Mouse (Mus musculus): Measurements from ENCODE around the gene Zbtb8a.
"Not testable (repeated sequence)": the region's sequence is repeated elsewhere in the genome, so short reads cannot be mapped to it uniquely, and the experiment has no call there.

Zbtb8a gene

GRCm38 (mm10) chr4:129375821-129376220 lies 2.1 kb downstream of the Zbtb8a start:
- DNase-seq = no peak

- DNase-seq = no peak
Measured at GRCm38 (mm10) chr4:129375000-129375399, 2.9 kb downstream of the Zbtb8a start.

GRCm38 (mm10) chr4:129374219-129374755 lies 3.6 kb downstream of the Zbtb8a start:
- DNase-seq = no peak

GRCm38 (mm10) chr4:129373202-129373976 lies 4.5 kb downstream of the Zbtb8a start:
- no peak for DNase-seq

GRCm38 (mm10) chr4:129371391-129371790 lies 6.5 kb downstream of the Zbtb8a start:
- no peak for DNase-seq

GRCm38 (mm10) chr4:129365224-129365623 lies 12.7 kb downstream of the Zbtb8a start:
- DNase-seq = no peak

- DNase-seq = no peak
Measured at GRCm38 (mm10) chr4:129364379-129364778, 13.5 kb downstream of the Zbtb8a start.

GRCm38 (mm10) chr4:129363463-129363862 lies 14.5 kb downstream of the Zbtb8a start:
- DNase-seq = no peak

- DNase-seq = no peak
Measured at GRCm38 (mm10) chr4:129362771-129363170, 15.1 kb downstream of the Zbtb8a start.

- DNase-seq = not testable (repeated sequence)
Measured at GRCm38 (mm10) chr4:129362238-129362637, 15.7 kb downstream of the Zbtb8a start.

GRCm38 (mm10) chr4:129357613-129358163 lies 20.2 kb downstream of the Zbtb8a start:
- no peak for DNase-seq

- no peak for DNase-seq
Measured at GRCm38 (mm10) chr4:129354236-129354635, 23.7 kb downstream of the Zbtb8a start.

GRCm38 (mm10) chr4:129353176-129353575 lies 24.7 kb downstream of the Zbtb8a start:
- no peak for DNase-seq

GRCm38 (mm10) chr4:129351111-129351510 lies 26.8 kb downstream of the Zbtb8a start:
- no peak for DNase-seq

- DNase-seq = peak; percentile 72
Measured at GRCm38 (mm10) chr4:129350644-129351043, 27.3 kb downstream of the Zbtb8a start.

- DNase-seq = peak; percentile 25
Measured at GRCm38 (mm10) chr4:129346481-129347154, 31.3 kb downstream of the Zbtb8a start.

- no peak for DNase-seq
Measured at GRCm38 (mm10) chr4:129342705-129343104, 35.2 kb downstream of the Zbtb8a start.

- DNase-seq = no peak
Measured at GRCm38 (mm10) chr4:129341888-129342287, 36.0 kb downstream of the Zbtb8a start.

GRCm38 (mm10) chr4:129339743-129340142 lies 38.2 kb downstream of the Zbtb8a start:
- no peak for DNase-seq

- no peak for DNase-seq
Measured at GRCm38 (mm10) chr4:129336291-129336690, 41.6 kb downstream of the Zbtb8a start.

- DNase-seq = peak; percentile 98
Measured at GRCm38 (mm10) chr4:129335216-129336074, 42.5 kb downstream of the Zbtb8a start, which contains the start of the genes Rbbp4 and Zbtb8os. Gene Rbbp4, minus strand, starts transcription at chr4:129335370. Gene Zbtb8os, plus strand, starts transcription at chr4:129335695.

- DNase-seq = no peak
Measured at GRCm38 (mm10) chr4:129334677-129335215, 43.2 kb downstream of the Zbtb8a start.
